Mouse (Mus musculus): ENCODE data around the gene Mtfr2.

- no peak for TF ChIP-seq RCOR1 (IDR thresholded peaks at IDR 0.05; ENCODE audit: low read depth, low read length)
- TF ChIP-seq POLR2A (IDR thresholded peaks at IDR 0.05; ENCODE audit: control insufficient read depth in 1 of 2, insufficient read depth in 1 of 2, low read depth in 1 of 2, low read length in 2 of 2, poor library complexity in 1 of 2), result no peak
- no peak for TF ChIP-seq CTCF (IDR thresholded peaks at IDR 0.05 in 2 of 3, conservative IDR thresholded peaks at IDR 0.05 in 1 of 3; ENCODE audit: control insufficient read depth in 1 of 3, insufficient read depth in 1 of 3, low read depth in 2 of 3, low read length in 3 of 3, poor library complexity in 1 of 3, severe bottlenecking in 1 of 3)
- TF ChIP-seq MYC (IDR thresholded peaks at IDR 0.05; ENCODE audit: low read depth, low read length), result no peak
- TF ChIP-seq ELF1 (IDR thresholded peaks at IDR 0.05; ENCODE audit: low read depth, low read length), result no peak
- no peak for TF ChIP-seq POLR2AphosphoS2 (IDR thresholded peaks at IDR 0.05; ENCODE audit: low read length)
- TF ChIP-seq SMC3 (IDR thresholded peaks at IDR 0.05; ENCODE audit: low read depth, low read length), result no peak
- TF ChIP-seq HCFC1 (IDR thresholded peaks at IDR 0.05; ENCODE audit: low read depth, low read length), result no peak
- no peak for TF ChIP-seq E2F4 (IDR thresholded peaks at IDR 0.05; ENCODE audit: borderline replicate concordance, low read depth, low read length)
- no peak for TF ChIP-seq USF2 (IDR thresholded peaks at IDR 0.05; ENCODE audit: borderline replicate concordance in 1 of 2, insufficient read depth in 1 of 2, low read depth in 1 of 2, low read length in 2 of 2)
- no peak for TF ChIP-seq KAT2A (conservative IDR thresholded peaks at IDR 0.05; ENCODE audit: low read depth, low read length)
- TF ChIP-seq EP300 (IDR thresholded peaks at IDR 0.05; ENCODE audit: low read depth in 1 of 2, low read length in 2 of 2), result no peak
- no peak for TF ChIP-seq TAL1 (IDR thresholded peaks at IDR 0.05; ENCODE audit: low read length)
- TF ChIP-seq USF1 (IDR thresholded peaks at IDR 0.05; ENCODE audit: low read depth, low read length), result no peak
These were observed 55.4 kb downstream of the Mtfr2 start for GRCm38 (mm10) chr10:20402941-20403340.
